Mouse (Mus musculus) embryonic fibroblast, embryonic 13.5 days (primary cell): ENCODE data around the gene Abcd3. TPM values are rescaled to one million over a fixed set of nuclear protein-coding genes. Genes with fewer than 3 reads are reported as not detected.
A peak's percentile ranks its signal among the peaks of the same experiment; 100 is the strongest.
"Not testable (repeated sequence)": the region's sequence is repeated elsewhere in the genome, so short reads cannot be mapped to it uniquely, and the experiment has no call there.

ENCODE experiments used
- H3K27ac ChIP-seq: 2 replicates; pipeline ENCODE4 v1.5.1; 2012; ENCODE audit warnings: low read length, control low read depth, inconsistent platforms; ENCODE audit not compliant: insufficient read depth
- H3K4me1 ChIP-seq: 2 replicates; pipeline ENCODE4 v1.6.1; 2011; ENCODE audit warnings: low read length; ENCODE audit not compliant: control insufficient read depth, insufficient read depth
- H3K4me3 ChIP-seq: 2 replicates; pipeline ENCODE4 v1.5.1; 2011; ENCODE audit warnings: mild to moderate bottlenecking, control low read depth, low read length; ENCODE audit not compliant: insufficient read depth
- CTCF ChIP-seq: IDR thresholded peaks from 2 replicates; pipeline ENCODE4 v1.5.1; 2011; ENCODE audit warnings: mild to moderate bottlenecking, control low read depth, low read length, moderate library complexity, borderline replicate concordance; ENCODE audit not compliant: insufficient read depth
- POLR2A ChIP-seq: IDR thresholded peaks from 2 replicates; pipeline ENCODE4 v1.6.1; 2011; ENCODE audit warnings: low read depth, mild to moderate bottlenecking, control low read depth, low read length, moderate library complexity
- polyA plus RNA-seq: library from polyadenylated mRNA; stranded (reverse); fragments of >200 nt; gene quantifications from 2 replicates; pipeline ENCODE4 v1.2.4, GENCODE M21; 2011; ENCODE audit warnings: low read depth; ENCODE audit not compliant: missing spikeins, insufficient read length

Abcd3 gene
- polyA plus RNA-seq, 1 experiment: 48.5 TPM

DNA sequence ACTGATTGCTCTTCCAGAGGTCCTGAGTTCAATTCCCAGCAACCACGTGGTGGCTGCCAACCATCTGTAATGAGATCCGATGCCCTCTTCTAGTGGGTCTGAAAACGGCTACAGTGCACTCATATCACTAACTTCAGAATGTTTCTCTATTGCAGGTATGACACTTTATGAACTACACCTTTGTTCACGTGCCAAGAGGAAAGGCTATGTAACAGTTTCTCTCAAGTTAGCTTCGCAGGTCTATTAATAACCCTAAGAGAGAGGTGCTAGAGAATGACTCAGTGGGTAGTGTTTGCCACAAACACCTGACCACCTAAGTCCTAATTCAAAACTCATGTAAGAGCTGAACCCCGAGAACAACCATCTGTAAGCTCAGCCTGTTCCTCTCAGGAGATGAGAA, 32.1 kb downstream of the Abcd3 start:
- TF ChIP-seq POLR2A: no peak
- TF ChIP-seq CTCF: no peak
- H3K4me3 ChIP-seq: no peak overlapping the region
- H3K4me1 ChIP-seq: no peaks in the 10 kb centered on the region
- no peak overlapping the region for H3K27ac ChIP-seq

GRCm38 (mm10) chr3:121777943-121778342, 37.2 kb downstream of the Abcd3 start:
- H3K27ac ChIP-seq: no peak overlapping the region

DNA sequence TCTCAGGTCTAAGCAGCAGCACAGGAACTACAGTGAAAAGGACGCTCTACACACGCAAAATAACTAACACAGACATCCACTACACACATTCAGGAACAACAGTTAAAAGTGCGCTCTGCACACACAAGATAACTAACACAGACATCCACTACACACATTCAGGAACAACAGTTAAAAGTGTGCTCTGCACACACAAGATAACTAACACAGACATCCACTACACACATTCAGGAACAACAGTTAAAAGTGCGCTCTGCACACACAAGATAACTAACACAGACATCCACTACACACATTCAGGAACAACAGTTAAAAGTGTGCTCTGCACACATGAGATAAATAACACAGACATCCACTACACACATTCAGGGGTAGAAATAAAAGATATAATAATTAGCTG, 41.8 kb downstream of the Abcd3 start:
- not testable (repeated sequence) for H3K4me3 ChIP-seq, H3K4me1 ChIP-seq, H3K27ac ChIP-seq

More at GRCm38 (mm10) chr3:121777943-121778342, 37.2 kb downstream of the Abcd3 start:
- H3K4me3 ChIP-seq: no peak overlapping the region
- 0 out of 2 replicates have a peak, but pooled peaks cover 2% of the 10 kb centered on the region for H3K4me1 ChIP-seq
- TF ChIP-seq CTCF (peak; percentile 74; the same call in 1 of the 2 replicates), POLR2A (no peak)

GRCm38 (mm10) chr3:121768770-121769169, 46.3 kb downstream of the Abcd3 start:
- Histone ChIP-seq H3K4me1 (no peaks in the 10 kb centered on the region), H3K4me3 (no peak overlapping the region), H3K27ac (no peak overlapping the region)
- TF ChIP-seq CTCF (no peak), POLR2A (no peak)

GRCm38 (mm10) chr3:121766818-121767217, 48.3 kb downstream of the Abcd3 start:
- no peak for TF ChIP-seq POLR2A
- no peak for TF ChIP-seq CTCF
- no peaks in the 10 kb centered on the region for H3K4me1 ChIP-seq
- no peak overlapping the region for H3K4me3 ChIP-seq
- no peak overlapping the region for H3K27ac ChIP-seq

GRCm38 (mm10) chr3:121766048-121766447, 49.1 kb downstream of the Abcd3 start:
- Histone ChIP-seq H3K4me1 (no peaks in the 10 kb centered on the region), H3K4me3 (no peak overlapping the region), H3K27ac (no peak overlapping the region)
- TF ChIP-seq CTCF (no peak), POLR2A (no peak)

GRCm38 (mm10) chr3:121762056-121762852, 52.8 kb downstream of the Abcd3 start:
- TF ChIP-seq POLR2A: no peak
- no peak for TF ChIP-seq CTCF
- Histone ChIP-seq H3K27ac (no peak overlapping the region), H3K4me1 (no peaks in the 10 kb centered on the region), H3K4me3 (no peak overlapping the region)

DNA sequence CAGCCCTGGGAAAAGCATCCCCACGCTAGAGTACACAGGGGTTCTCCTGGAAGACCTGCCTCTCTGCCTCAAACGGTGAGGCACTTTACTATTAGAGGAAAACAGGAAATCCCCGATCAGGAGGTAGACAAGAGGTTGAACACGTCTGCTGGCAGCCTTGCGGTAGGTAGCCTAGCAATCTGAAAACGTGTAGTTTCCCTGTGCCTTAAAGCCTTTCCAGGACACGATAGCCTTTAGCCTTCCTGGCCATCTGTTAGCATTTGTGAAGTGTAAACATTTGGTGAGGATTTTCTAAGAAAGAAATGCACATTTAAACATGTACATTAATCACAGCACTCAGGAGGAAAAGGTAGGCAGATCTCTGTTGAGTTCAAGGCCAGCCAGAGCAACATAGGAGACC, 56.7 kb downstream of the Abcd3 start:
- H3K27ac ChIP-seq: no peak overlapping the region
- H3K4me3 ChIP-seq: no peak overlapping the region
- TF ChIP-seq POLR2A (no peak), CTCF (no peak)
- H3K4me1 ChIP-seq: no peaks in the 10 kb centered on the region

DNA sequence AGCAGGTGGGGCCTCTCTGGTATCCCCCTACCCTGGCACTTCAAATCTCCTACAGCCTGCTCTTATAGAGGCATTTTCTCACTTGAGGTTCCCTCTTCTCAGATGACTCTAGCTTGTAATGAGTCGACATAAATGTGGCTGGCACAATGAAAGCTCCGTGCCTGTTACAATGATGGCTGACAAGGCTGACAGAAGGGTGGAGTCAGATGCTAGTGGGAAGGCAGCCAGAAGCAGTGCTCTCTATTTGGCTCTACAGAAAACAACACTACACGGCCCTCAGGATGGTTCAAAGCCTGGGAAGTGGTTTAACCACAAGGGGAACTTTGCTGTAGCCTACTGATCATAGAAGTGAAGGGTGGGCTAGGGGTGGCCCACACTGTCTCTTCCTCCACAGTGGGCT, 60.0 kb downstream of the Abcd3 start:
- Histone ChIP-seq H3K27ac (no peak overlapping the region), H3K4me1 (no peaks in the 10 kb centered on the region), H3K4me3 (no peak overlapping the region)
- TF ChIP-seq CTCF (no peak), POLR2A (no peak)

- H3K4me3 ChIP-seq, H3K27ac ChIP-seq, H3K4me1 ChIP-seq: not testable (repeated sequence)
These were observed 60.6 kb downstream of the Abcd3 start for GRCm38 (mm10) chr3:121754319-121755090.

DNA sequence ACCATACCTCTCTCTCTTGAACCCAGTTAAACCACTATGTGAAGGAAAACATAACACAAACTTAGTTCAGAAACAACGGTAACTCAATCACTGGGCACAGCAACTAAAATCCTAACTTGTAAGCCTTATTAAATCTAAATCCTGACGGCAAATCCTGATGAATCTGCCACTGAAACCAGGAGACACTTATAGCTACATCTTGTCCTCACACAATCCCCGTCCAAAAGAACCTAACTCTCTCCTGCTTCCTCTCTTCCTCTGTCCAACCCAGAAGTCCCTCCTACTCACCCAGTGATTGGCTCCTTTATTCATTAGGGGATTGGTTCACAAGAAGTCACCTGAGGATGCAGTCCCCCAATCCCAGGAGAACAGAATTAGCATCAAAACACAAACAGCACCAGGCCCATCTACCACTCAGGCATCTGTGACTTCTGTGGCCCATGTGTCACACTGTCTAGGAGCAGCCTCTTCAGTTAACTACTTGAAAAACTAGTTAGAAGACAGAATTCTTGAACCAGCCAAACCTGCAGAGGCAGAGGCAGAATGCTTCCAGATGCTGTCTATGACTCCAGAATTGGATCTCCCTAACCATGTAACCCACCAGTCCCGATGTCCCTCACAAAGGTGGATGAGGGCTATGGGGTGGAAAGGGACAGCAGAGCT, 73.8 kb downstream of the Abcd3 start:
- not testable (repeated sequence) for H3K27ac ChIP-seq, H3K4me3 ChIP-seq, H3K4me1 ChIP-seq
